Mouse (Mus musculus): ENCODE measurements around the gene Map4. TPM values are rescaled to one million over a fixed set of nuclear protein-coding genes. Genes with fewer than 3 reads are reported as not detected.

Gene Map4
- total RNA-seq, 2 experiments from 2014 or later = 376 to 378 TPM

Small RNAs within 50 kb of the gene (microRNA-seq; reads per million reads assigned to microRNA genes)
- gene Mir7089 = 0 to 0.34 reads per million in 2 experiments

Other genes starting within 250 kb of the Map4 start
- gene Fbxw18, start 228.8 kb upstream of the Map4 start, total RNA-seq (2021) = not detected
- not detected for gene Fbxw26, start 185.4 kb upstream of the Map4 start, total RNA-seq (2021)
- not detected for gene Fbxw27, start 140.8 kb upstream of the Map4 start, total RNA-seq (2021)
- gene Spink8, start 119.2 kb upstream of the Map4 start, total RNA-seq (2021) = 1 to 10 TPM; 2.7 to 2.9 TPM
- gene Nme6, start 98.7 kb upstream of the Map4 start, total RNA-seq (2021) = 1 to 10 TPM; 6.2 to 8.8 TPM
- not detected for gene Camp, start 81.8 kb upstream of the Map4 start, total RNA-seq (2021)
- 1 to 10 TPM; 4.5 TPM for gene Cdc25a, start 55.9 kb upstream of the Map4 start, total RNA-seq (2021)
- gene Smarcc1, start 186.2 kb downstream of the Map4 start, total RNA-seq (2021) = 10 to 100 TPM; 67.8 to 68.7 TPM
- 100 to 1,000 TPM; 153 to 158 TPM for gene Dhx30, start 186.4 kb downstream of the Map4 start, total RNA-seq (2021)